Mouse (Mus musculus): ENCODE results near the gene Gdpd3. TPM values are rescaled to one million over a fixed set of nuclear protein-coding genes. Genes with fewer than 3 reads are reported as not detected.
A peak's percentile ranks its signal among the peaks of the same experiment; 100 is the strongest.
"Not testable (repeated sequence)": the region's sequence is repeated elsewhere in the genome, so short reads cannot be mapped to it uniquely, and the experiment has no call there.

Gdpd3 gene
- polyA plus RNA-seq (2017; shearing (Covaris generic)): 100 to 1,000 TPM in 2 of 3 experiments, 10 to 100 TPM in 1; 97.0 to 604 (median 276) TPM

GRCm38 (mm10) chr7:126766201-126766600 is at the start of gene Gdpd3:
Gdpd3 (plus strand) TSS chr7:126766334.
- no peak for ATAC-seq

- no peak for ATAC-seq
Measured at GRCm38 (mm10) chr7:126717566-126717965, 48.6 kb upstream of the Gdpd3 start.

GRCm38 (mm10) chr7:126718787-126719337 is 47.3 kb upstream of the Gdpd3 start:
- ATAC-seq: no peak

GRCm38 (mm10) chr7:126721635-126722034 is 44.5 kb upstream of the Gdpd3 start:
- no peak for ATAC-seq

GRCm38 (mm10) chr7:126725077-126725476 is 41.1 kb upstream of the Gdpd3 start:
- no peak for ATAC-seq

- no peak for ATAC-seq
Measured at GRCm38 (mm10) chr7:126725667-126726066, 40.5 kb upstream of the Gdpd3 start.

- not testable (repeated sequence) for ATAC-seq
Measured at GRCm38 (mm10) chr7:126730256-126730789, 35.8 kb upstream of the Gdpd3 start.

- ATAC-seq: no peak
Measured at GRCm38 (mm10) chr7:126736122-126736521, 30.0 kb upstream of the Gdpd3 start.

GRCm38 (mm10) chr7:126739551-126739950 is 26.6 kb upstream of the Gdpd3 start:
- ATAC-seq: no peak

GRCm38 (mm10) chr7:126740132-126740735 is 25.9 kb upstream of the Gdpd3 start:
- ATAC-seq: no peak

GRCm38 (mm10) chr7:126740977-126741376 is 25.2 kb upstream of the Gdpd3 start:
- no peak for ATAC-seq

GRCm38 (mm10) chr7:126741452-126741851 is 24.7 kb upstream of the Gdpd3 start:
- no peak for ATAC-seq

GRCm38 (mm10) chr7:126741964-126742482 is 24.1 kb upstream of the Gdpd3 start:
- ATAC-seq: no peak

- no peak for ATAC-seq
Measured at GRCm38 (mm10) chr7:126746066-126746465, 20.1 kb upstream of the Gdpd3 start.

- ATAC-seq: no peak
Measured at GRCm38 (mm10) chr7:126746798-126747197, 19.3 kb upstream of the Gdpd3 start.

GRCm38 (mm10) chr7:126748824-126749223 is 17.3 kb upstream of the Gdpd3 start:
- no peak for ATAC-seq

- no peak for ATAC-seq
Measured at GRCm38 (mm10) chr7:126749582-126750343, 16.4 kb upstream of the Gdpd3 start.

- ATAC-seq: peak; percentile 61
Measured at GRCm38 (mm10) chr7:126754866-126755265, 11.3 kb upstream of the Gdpd3 start.

- ATAC-seq: no peak
Measured at GRCm38 (mm10) chr7:126758539-126758938, 7.6 kb upstream of the Gdpd3 start.

- peak; percentile 86 for ATAC-seq
Measured at GRCm38 (mm10) chr7:126759050-126759671, 7.0 kb upstream of the Gdpd3 start, which contains the start of gene Mapk3. Mapk3 (plus strand) TSS chr7:126759601.

GRCm38 (mm10) chr7:126759672-126760390 is 6.3 kb upstream of the Gdpd3 start:
- no peak for ATAC-seq

GRCm38 (mm10) chr7:126760391-126760802 is 5.7 kb upstream of the Gdpd3 start:
- no peak for ATAC-seq
